Mouse (Mus musculus): ENCODE measurements around the gene Irf5. TPM values are rescaled to one million over a fixed set of nuclear protein-coding genes. Genes with fewer than 3 reads are reported as not detected.

The Irf5 gene
- total RNA-seq, 2 experiments from 2014 or later: 3.8 to 5.1 TPM

DNA sequence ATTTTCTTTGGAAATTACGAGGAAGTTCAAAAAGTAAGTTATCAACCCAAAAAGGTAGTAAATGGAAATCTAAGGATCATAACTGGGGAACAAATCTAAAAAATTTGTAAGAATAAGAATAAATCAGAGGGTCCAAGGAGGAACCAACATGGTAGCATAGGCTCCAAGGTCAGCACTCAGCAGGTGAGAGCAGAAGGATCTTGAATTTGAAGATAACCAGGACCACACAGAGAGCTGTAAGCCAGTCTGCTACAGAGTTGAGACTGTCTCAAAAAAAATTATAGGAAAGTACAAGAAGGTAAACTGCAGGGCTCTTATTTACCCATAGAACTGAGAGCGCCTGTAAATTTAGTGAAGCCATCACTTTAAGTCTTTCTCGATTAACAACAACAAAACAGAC is 54.8 kb downstream of the Irf5 start:
- H3K27ac ChIP-seq: no peak overlapping the region
- DNase-seq (ENCODE audit: low spot score in 2 of 2): no peak
- no peak overlapping the region for H3K4me3 ChIP-seq
- no peak for TF ChIP-seq CTCF (conservative IDR thresholded peaks at IDR 0.05)

Other genes starting within 250 kb of the Irf5 start
- under 1 TPM; 0.51 to 0.56 TPM for gene Fam71f2, start 247.0 kb upstream of the Irf5 start, total RNA-seq (2021)
- gene Fam71f1, start 207.5 kb upstream of the Irf5 start, total RNA-seq (2021): not detected
- gene Calu, start 178.6 kb upstream of the Irf5 start, total RNA-seq (2021): 10 to 100 TPM; 65.3 to 67.6 TPM
- gene Opn1sw, start 138.2 kb upstream of the Irf5 start, total RNA-seq (2021): not detected
- 10 to 100 TPM; 66.9 to 74.2 TPM for gene Ccdc136, start 130.3 kb upstream of the Irf5 start, total RNA-seq (2021)
- 1 to 10 TPM; 1.2 to 1.4 TPM for gene Flnc, start 93.4 kb upstream of the Irf5 start, total RNA-seq (2021)
- gene Atp6v1f, start 58.9 kb upstream of the Irf5 start, total RNA-seq (2021): 100 to 1,000 TPM; 245 to 247 TPM
- under 1 TPM in 1 of 2 experiments, not detected in 1; 0.59 TPM for gene Atp6v1fnb, start 55.2 kb upstream of the Irf5 start, total RNA-seq (2021)
- 1 to 10 TPM; 1.1 to 2.0 TPM for gene Kcp, start 18.7 kb upstream of the Irf5 start, total RNA-seq (2021)
- gene Tnpo3, start 83.3 kb downstream of the Irf5 start, total RNA-seq (2021): 10 to 100 TPM; 65.7 to 72.7 TPM
- 10 to 100 TPM; 31.7 to 34.8 TPM for gene Tspan33, start 167.6 kb downstream of the Irf5 start, total RNA-seq (2021)
- 10 to 100 TPM; 16.5 to 18.5 TPM for gene Smo, start 208.9 kb downstream of the Irf5 start, total RNA-seq (2021)
- 100 to 1,000 TPM; 237 to 264 TPM for gene Ahcyl2, start 241.4 kb downstream of the Irf5 start, total RNA-seq (2021)

Measured in layer of hippocampus, adult 2 months (tissue).